Comparison of ENCODE assay signal across 11 mouse cellular contexts in the genomic region with DNA sequence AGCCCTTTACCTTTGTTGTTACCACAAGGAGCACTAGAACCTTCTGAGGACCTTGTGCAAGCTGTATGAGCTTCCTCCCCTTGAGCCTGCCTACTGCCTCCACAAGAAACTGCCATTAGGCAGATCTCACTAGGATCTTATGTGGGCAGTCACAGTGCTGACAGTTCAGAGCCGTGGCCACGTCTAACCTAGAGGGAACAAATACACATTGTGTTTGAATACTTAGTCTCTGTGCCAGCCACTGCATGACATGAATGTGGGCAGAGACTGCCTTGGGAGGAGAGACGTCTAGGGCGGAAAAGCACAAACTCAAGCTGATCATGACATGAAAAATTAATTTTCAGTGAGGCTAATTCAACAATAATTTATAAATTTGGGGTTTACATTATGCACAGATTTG.
"Had no signal": no experiment of that assay in that cellular context is flagged by ENCODE, and none has a peak within 500 bp of the region (broad histone marks: within the 10 kb centered on the region; RNA-seq: fewer than 3 reads in every experiment).

No protein-coding gene starts in this region.

- DNase-seq: kidney, adult 11 months; kidney, adult 9 months; kidney, postnatal 36 days; left cerebral cortex, postnatal 4 days; lung, adult 18-20 months; right cerebral cortex, postnatal 14 days; thymus, postnatal 4 days had no signal

- ATAC-seq: midbrain, embryonic 13.5 days had no signal

- H3K27ac ChIP-seq: kidney, postnatal 0 days; limb, embryonic 13.5 days; liver, embryonic 14.5 days; midbrain, embryonic 13.5 days had no signal

- H3K4me3 ChIP-seq: limb, embryonic 13.5 days; midbrain, embryonic 13.5 days had no signal
